Mouse (Mus musculus): Measurements from ENCODE around the gene Pfkl.
"Not testable (repeated sequence)": the region's sequence is repeated elsewhere in the genome, so short reads cannot be mapped to it uniquely, and the experiment has no call there.

Pfkl gene

DNA sequence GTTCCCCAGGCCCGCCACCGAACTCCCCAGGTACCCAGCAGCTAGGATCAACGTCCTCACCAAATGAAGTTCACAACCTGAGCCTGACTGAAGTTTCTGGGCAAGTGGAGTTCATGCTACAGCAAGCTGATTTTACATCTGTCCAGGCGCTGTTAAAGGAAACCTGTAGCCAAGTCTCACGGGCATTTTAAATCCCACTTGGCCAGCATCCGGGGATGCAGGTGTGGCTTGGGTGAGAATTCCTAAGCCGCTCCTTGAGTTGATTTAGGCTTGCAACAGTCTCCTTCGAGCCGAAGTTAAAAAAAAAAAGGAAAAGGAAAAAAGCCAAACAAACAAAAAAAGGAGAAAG lies at the start of gene Pfkl:
Pfkl (minus strand) TSS at position 139 of the 349 bp plus-strand sequence.
- DNase-seq: no peak

DNA sequence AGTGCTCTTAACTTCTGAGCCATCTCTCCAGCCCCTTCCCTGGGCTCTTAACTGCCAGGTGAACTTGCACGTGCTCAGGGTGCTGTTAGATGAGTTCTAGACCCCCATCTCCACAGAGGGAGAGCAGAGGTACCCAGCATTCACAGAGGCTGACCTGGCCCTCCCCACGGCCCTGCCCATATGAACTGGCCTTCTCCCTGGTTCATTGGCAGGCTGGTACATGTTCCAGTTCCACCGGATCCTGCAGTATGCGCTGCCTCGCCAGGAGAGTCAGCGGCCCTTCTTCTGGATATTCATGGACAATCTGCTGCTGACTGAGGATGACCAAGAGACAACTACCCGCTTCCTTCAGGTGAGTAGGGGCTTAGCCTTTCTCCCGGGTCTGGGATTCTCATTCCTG lies 47.2 kb upstream of the Pfkl start:
- DNase-seq: no peak

DNA sequence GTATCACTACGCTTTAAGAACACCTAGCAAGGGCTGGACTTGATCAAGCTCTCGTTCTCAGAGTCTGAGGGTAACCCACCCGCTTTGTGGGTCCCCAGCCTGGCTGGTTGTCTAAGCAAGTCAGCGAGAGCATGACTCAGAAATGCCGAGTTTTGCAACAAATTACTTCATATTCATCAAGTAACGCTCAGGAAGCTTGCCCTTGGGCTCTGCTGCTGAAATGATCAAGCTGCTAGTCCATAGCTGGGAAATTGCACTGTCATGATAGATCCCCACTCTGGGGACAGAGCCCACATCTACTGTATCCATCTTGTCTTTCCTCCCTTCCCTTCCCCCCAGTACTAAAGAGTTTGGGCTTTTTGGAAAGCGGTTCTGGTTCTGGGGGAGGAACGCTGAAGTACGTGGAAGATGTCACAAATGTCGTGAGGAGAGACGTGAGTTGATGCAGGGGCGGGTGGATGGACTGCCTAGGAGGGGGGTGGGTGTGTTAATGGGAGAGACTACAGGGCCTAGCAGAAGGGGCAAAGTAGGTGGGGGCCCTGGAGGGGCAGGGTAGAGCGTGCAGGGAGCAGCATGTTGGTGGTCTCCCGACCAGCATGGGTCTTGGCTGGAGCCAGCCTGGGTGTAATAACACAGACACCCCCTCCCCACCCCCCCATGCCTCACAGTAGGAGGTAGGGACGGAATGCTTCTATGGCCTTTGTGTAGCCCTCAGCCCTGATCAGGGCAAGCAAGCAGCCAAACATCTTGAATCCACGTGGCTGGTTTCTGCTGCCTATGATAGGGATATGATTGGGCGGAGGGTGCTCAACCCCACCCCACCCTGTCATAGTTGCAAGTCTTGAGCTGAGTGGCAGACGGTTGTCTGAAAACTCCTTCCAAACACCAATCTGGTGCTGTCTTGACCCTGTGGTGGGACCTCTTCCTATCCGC lies 45.0 kb upstream of the Pfkl start:
- no peak for DNase-seq

DNA sequence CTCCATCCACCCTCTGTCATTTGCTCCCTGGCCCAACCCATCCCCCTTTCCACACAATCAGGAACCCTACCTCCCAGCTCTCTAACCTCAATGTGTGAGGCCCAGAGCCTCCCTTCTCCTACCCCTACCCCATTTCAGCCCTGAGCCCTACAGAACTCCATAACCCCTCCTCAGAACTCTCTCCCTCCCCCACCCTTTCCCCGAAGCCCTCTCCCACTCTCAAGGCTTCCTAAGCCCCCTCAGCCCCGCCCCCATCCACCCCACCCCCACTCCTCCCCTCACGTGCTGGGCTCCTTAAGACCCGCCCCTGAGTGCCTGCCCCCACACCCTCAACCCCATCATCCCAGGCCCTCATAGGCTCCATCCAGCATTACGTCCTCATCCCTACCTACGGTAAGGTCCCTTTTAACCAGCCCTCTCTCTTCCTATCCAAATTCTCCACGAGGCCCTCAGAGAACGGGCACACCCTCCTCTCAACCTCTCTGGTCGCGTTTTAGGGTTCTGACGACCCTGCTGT lies 39.7 kb upstream of the Pfkl start:
- no peak for DNase-seq

DNA sequence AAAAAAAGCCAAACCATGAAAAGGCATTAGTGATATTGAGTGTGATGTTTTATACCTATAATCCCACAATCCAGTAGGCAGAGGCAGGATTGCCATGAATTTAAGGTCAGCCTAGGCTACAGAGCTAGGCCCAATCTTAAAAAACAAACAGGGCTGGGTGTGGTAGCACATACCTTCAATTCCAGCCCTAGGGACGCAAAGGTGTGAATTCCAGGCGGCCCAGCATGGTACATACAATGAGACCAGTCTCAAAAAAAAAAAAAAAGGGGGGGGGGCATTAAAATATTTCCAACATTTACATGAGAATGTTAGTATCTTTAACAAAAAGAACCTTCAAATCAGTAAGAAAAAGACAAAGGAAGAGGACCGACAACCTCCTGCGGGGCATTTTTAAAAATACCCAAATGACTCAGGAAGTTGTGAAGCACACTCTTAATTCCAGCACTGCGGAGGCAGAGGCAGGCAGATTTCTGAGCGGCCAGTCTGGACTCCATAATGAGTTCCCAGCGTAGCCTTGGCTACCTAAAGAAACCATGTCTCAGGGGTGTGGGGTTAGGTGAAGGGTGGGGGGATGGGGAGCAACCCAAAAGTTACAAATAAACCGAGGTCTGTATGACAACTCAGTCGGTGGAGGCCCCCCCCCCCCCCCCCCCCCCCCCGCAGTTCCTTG lies 38.3 kb upstream of the Pfkl start:
- DNase-seq: no peak

DNA sequence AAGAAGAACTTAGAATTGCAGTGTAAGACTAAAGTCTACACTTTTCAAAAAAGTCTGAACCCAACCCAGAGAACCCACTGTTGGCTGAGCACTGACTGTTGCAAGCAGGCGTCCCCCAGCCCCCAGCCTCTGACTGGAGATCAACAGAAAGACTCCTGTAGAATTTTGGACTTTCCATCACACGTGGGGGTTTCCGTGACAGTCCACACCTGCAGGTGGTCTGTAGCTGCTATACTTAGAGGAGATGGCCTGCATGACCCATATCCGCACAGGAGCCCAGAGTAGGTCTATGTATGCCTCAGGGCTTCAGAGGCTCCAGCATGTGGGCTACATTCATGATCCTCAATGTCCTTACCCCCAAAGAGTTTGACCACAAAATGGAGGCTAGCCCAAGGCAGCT lies 36.5 kb upstream of the Pfkl start:
- no peak for DNase-seq

DNA sequence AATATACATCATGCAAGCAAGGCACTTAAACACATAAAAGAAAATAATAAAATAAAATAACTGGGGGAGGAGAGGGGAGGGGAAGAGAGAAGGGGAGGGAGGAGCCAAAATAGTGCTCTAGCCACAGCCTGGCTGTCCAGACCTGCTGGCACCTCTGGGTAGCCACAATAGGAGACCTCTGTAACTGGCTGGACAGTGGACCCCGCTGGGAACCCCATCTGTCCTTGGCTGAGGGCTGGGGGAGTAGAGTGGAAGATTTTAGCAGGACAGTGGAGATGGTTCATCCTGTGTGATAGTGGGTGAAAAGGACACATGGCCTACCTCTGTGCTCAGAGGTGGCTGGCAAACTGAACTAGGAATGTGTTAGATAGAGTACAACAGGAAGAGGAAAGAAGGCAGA lies 34.6 kb upstream of the Pfkl start:
- DNase-seq: no peak

DNA sequence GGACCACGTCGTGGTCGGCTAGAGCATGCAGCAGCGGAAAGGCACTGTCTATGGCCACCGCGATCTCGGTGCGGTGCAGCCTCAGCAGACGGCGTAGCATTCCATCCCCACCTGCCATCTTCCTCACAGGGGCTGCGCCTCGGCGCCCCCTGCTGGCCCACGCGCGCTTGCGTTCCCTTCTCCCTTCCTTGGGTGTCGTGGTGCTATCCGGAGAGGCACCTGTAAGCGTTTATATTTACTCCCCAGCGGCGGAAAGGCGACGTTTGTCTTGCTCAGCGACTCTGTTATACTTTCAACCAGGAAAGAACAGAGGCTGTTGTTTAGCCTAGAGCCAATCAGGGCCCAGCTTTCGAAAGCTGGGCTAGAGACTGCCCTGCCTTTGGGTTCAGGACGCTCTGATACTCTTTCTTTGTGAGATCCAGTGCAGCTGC lies 33.5 kb upstream of the Pfkl start, which contains the start of gene Aire:
Aire (minus strand) TSS at position 205 of the 431 bp plus-strand sequence.
- peak; percentile 29 for DNase-seq

DNA sequence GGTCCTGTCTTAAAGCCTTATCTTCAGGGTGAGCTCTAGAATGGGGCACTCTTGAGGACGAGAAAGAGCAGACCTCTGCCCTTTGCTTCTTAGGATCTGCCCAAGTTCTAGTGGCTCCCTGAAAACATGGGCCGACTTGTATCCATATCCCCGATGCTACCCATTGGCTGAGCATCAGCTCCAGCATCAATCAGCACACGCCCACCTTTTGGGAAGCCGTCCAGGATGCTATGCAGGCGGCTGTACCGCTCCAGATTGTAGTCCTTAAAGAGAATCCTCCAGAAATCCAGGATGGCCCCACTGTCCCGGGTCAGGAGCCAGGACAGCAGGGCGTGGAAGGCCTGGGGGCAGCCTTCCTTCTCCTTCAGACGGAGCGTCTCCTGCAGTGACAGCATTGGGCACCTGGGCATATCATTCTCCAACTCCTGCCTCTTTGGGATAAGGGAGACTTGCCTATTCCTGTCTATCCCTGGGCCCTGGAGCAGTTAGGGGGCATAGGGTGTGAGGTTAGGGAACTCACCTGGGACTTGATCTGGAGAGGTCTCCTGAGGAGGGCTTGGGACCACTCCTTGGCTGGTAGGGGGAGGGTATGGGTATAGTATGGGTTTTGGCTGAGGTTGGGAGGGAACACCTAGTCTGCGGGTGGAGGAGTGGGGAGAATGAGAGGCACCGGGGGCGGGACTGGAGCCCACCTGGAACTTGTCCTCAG lies 33.0 kb upstream of the Pfkl start:
- no peak for DNase-seq

DNA sequence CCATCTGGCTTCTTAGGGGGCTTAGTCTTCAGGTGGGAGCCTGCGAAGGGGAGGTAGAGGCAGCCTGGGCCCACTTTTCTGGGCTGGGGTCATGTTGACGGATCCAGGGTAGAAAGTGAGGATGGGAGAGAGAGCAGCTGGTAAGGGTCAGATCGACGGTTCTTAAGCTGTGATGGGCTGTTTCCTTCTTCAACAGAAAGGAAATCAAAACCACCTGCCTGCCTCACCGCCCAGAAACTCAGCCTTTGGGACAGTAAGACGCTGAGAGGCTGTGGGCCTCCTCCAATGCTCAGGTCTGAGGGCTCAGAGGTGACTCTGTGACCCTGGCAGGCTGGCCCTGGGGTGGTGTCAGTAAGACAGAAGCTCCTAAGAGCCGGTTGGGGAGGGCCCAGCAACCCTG lies 32.2 kb upstream of the Pfkl start:
- DNase-seq: no peak

DNA sequence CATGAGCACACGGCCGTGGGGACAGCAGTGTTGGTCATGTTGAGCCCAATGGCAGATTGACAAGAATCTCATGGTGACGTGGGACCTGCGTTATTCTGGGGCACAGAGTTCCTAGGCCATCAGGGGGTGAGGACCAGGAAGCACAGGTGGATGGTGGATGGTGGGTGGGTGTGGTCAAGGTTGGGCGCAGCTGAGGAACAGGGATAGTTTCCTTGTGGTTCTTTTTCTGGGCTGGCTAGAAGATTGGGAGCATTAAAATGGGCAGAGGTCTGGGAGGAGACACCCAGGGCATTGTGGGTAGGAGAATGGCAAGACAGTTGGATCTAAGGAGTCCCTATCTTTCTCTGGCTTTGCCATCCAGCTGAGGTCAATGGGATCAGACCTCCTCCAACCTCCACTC lies 31.8 kb upstream of the Pfkl start, which contains the start of gene Dnmt3l:
Dnmt3l (plus strand) TSS at position 301 of the 400 bp plus-strand sequence.
- DNase-seq: no peak

DNA sequence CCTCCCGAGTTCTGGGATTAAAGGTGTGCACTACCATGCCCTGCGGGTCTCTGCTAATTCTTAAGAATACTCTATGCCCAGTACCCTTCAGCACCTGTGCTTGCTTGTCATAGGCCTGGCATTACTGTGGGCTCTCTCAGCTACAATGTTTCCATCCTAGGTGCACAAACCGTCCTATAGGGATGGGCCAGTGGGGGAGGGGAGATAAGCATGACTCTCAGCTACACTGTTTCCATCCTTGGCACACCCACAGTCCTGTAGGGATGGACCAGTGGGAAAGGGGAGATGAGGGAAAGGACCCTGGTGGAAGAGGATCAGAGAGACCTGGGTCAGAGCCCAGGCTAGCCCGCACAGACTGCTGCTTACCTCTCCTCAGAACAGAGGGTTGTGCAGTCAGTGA lies 27.3 kb upstream of the Pfkl start:
- DNase-seq: no peak

DNA sequence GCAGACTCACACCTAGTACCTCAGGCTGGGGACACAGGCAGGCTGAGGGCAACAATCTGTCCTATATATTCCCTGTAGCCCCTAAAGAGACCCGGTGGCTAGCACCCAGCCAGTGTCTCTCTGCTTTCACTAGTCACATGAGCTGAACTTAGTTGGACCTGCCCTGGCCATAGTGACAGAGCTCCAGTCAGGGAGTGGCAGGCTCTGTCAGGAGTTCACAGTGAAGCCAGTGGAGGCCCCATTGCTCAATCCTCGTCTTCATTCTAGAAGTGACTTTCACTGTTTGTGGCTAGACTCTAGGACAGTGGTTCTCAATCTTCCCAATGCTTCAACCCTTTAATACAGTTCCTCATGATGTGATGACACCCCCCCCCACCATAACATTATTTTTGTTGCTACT lies 22.1 kb upstream of the Pfkl start:
- no peak for DNase-seq

DNA sequence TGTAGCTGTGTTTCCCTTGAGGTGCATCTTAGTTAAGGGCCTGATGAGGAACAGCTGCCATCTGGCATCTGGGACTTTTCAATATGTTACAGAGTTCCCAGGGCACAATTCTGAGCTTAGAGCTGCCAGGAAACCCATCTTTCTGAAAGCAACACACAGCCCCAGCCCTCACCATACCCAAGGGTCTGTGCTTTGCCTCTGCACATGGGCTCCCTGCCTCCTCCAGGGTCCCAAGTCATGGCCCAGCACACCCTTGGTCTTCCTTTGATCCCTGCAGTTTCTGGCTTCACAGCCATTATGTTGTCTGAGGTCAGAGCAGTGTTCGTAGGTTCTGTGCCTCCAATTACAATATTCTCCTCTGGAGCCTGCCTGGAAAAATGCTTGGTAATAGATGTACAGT lies 19.2 kb upstream of the Pfkl start:
- DNase-seq: no peak

DNA sequence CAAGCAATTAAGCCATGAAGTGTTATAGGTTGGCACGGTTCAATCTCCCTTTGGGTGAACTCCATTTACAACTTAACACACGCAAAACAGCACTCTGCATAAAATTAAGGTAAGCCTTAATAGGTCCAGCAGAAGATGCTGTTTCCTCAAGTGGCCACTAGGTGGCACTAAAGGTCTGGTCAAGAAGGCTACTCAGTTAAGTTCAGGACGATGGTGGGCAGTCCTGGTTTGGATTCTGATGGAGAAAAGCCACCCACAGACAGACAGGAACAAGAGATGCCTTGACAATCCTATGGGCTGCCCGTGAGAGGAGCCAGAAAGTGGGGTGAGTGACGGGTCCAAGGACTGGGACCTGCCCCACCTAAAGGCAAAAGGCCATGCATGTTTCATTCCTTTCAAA lies 18.2 kb upstream of the Pfkl start:
- peak; percentile 71 for DNase-seq

DNA sequence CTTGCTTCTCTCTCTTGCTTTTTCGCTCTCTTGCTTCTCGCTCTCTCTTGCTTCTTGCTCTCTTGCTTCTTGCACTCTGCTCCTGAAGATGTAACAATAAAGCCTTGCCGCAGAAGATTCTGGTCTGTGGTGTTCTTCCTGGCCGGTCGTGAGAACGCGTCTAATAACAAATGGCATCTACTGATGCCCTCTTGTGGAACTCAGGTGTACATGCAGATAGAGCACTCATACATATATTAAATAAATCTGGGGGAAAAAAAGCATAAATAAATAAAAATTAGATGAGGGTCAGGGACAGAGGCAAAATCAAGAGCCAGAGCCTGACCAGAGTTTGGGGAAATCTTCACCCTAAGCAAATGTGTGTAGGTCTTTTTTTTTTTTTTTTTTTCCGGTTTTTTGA lies 15.6 kb upstream of the Pfkl start:
- DNase-seq: not testable (repeated sequence)

DNA sequence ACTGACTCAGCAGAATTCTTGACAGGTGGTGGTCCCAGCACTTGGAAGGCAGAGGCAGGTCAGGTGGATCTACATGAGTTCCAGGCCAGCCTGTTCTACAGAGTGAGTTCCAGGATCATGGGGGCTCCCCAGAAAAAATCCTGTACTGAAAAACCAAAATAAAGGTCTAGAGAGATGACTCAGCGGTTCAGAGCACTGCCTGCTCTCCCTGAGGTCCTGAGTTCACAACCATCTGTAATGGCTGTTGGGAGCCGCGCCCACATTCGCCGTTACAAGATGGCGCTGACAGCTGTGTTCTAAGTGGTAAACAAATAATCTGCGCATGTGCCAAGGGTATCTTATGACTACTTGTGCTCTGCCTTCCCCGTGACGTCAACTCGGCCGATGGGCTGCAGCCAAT lies 10.1 kb upstream of the Pfkl start:
- DNase-seq: not testable (repeated sequence)

DNA sequence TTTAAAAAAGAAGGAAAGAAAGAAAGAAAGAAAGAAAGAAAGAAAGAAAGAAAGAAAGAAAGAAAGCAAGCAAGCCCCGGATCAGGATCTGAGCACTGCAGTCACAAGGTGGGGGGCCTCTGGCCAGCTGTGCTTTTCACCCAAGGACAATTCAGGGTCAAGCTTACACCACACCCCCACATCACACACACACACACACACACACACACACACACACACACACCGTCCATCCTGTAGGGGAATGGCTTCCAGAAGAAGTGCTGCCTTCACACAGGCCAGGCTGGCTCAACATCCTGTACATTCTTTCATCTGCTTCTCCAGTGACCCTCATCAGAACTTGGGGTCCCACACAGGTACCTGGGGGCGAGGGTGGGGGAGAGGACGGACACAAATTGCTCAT lies 9.4 kb upstream of the Pfkl start:
- no peak for DNase-seq

DNA sequence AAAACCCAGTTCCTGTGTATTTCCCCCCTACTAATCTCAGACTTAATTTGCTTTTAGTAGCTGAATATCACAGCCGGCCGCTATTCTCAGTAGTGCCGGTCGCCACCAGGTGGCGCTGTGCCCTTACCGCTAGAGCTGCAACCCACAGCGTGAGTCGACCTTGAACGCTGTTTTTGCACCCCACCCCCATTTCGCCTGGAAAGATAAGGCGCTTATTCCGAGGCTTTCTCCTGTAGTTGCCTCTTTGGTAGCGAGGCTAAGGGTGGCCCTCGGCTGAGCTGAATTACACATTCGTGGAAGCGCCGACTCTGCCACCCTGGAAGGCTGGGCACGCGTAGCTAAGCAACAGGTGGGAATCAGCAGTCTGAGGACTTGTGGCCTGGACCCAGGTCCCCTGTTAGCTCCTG lies 8.9 kb upstream of the Pfkl start:
- peak; percentile 75 for DNase-seq

DNA sequence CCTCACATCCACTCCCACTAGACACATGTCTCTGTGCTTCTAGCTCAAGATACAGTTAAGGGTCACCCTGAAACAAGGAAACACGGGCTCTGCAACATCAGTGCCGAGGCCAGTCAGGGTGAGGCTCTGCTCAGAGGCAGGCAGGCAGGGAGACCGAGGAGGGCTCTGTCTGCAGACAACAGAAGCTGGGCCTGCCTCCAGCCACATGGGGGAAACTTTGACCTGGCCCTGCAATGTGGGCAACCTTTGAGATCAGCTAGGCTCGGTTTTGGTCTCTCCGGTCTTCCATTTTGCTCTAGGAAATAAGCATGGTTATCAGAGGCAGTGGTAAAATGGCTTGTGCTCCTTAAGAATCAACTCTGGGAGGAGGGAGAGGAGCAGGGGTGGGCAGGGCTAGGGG lies 6.5 kb upstream of the Pfkl start:
- DNase-seq: no peak

DNA sequence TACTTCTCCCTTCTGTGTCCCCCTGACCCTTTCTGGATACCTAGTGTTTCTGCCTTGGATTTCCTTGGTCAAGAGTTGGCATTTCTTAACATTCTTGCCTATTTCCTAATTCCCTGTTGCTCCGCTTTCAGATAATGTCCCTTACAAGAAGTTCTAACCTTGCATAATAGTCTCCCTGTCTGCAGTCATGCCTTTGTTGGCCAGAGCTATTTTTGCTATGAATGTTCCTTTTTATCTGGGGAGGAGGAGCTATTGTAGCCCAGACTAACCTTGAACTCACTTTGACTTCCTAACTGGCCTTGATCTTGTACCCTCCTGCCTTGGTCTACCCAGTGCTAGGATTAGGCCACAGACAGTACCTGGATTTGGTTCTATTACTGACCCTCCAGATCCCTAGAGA lies 5.6 kb upstream of the Pfkl start:
- no peak for DNase-seq

DNA sequence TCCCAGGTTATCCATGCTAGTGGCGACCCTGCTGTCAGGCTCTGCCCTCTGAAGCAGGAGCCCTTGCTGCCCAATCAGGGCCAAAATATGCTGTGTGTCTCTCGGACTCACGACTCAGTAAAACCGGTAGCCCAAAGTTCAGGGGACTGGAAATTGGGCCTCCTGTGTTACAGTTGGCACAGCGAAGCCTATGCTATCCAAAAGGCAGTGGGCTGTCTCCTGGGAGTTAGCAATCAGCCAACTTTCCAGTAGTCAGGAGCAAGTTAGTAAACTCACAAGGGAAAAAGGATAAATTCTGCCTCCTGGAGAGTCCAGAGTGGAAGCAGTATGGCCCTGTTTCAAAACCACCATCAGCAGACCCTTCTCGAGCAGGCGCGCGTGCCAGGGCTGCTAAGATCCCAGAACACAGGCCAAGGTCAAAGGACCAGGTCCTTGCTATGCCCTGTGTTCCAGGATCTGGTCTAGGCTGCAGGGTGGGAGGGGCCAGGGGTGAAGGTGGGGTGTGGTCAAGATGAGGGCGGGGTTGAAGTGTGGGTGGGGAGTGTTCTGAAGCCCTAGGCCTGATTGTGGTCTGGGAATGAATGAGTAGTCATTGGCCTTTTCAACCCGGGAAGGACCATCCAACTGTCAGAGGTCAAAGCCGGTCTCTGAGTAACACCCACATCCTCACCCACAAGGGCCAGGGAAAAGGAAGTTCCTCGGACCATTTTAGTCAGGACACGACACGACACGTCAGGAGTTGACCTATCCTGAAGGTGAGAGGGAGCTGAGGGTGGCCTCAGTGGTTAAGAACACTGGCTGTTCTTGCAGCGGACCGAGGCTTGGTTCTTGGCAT lies 3.0 kb upstream of the Pfkl start:
- DNase-seq: no peak

Measured in cerebellum, adult 8-10 months (tissue).